Mouse (Mus musculus) spleen, adult 2 months (tissue): ENCODE results near the gene Ppm1n. TPM values are rescaled to one million over a fixed set of nuclear protein-coding genes. Genes with fewer than 3 reads are reported as not detected.

Experiments
- DNase-seq, 2 experiments: peaks; one replicate each; pipeline versions ENCODE4 v3.0.0 to v3.0.0-alpha.2; 2012 to 2021; ENCODE audit warnings: low spot score in 2 of 2, low read depth in 1 of 2
- H3K27ac ChIP-seq: fragments of 200-500 bp; 2 replicates; pipeline ENCODE4 v1.5.1; 2012; ENCODE audit warnings: low read length, inconsistent platforms; ENCODE audit not compliant: insufficient read depth
- H3K27me3 ChIP-seq: fragments of 200-500 bp; 2 replicates; pipeline ENCODE4 v1.6.1; 2012; ENCODE audit warnings: mild to moderate bottlenecking, moderate library complexity, low read length, inconsistent platforms; ENCODE audit not compliant: control insufficient read depth, insufficient read depth
- H3K36me3 ChIP-seq: fragments of 200-500 bp; 2 replicates; pipeline ENCODE4 v1.6.1; 2012; ENCODE audit warnings: mild to moderate bottlenecking, low read length, inconsistent platforms; ENCODE audit not compliant: control insufficient read depth, insufficient read depth
- H3K4me1 ChIP-seq: fragments of 200-500 bp; 2 replicates; pipeline ENCODE4 v1.6.1; 2011; ENCODE audit warnings: inconsistent platforms; ENCODE audit not compliant: control insufficient read depth, insufficient read depth, insufficient read length
- H3K4me3 ChIP-seq: fragments of 200-500 bp; 2 replicates; pipeline ENCODE4 v1.5.1; 2011; ENCODE audit warnings: mild to moderate bottlenecking, inconsistent platforms; ENCODE audit not compliant: insufficient read depth, insufficient read length; ENCODE audit errors: extremely low read depth
- CTCF ChIP-seq: fragments of 200-500 bp; IDR thresholded peaks from 2 replicates; pipeline ENCODE4 v1.5.1; 2011; ENCODE audit warnings: mild to moderate bottlenecking, inconsistent platforms; ENCODE audit not compliant: insufficient read depth, insufficient read length, insufficient replicate concordance; ENCODE audit errors: extremely low read depth
- POLR2A ChIP-seq: fragments of 200-500 bp; IDR thresholded peaks from 2 replicates; pipeline ENCODE4 v1.6.1; 2011; ENCODE audit warnings: low read depth, low read length, inconsistent platforms
- WGBS: fragments of 180-500 bp; shearing (Covaris S2); methylation state at CpG from one replicate; pipeline ENCODE4 v1.1.7; 2018; 5-methylcytosine and 5-hydroxymethylcytosine counted together
- polyA plus RNA-seq: library from polyadenylated mRNA; depleted of rRNA; stranded (reverse); fragments of >200 nt; gene quantifications from 2 replicates; pipeline ENCODE4 v1.2.3, GENCODE M21; 2012

The Ppm1n gene
- polyA plus RNA-seq, 1 experiment, result 3.3 TPM

- H3K4me1 ChIP-seq, result peaks cover 23% of the 10 kb centered on the region; the same call in 1 of the 2 replicates
- WGBS, result 9% methylated on average over 14 of the region's 14 CpGs
- no peaks in the 10 kb centered on the region for H3K36me3 ChIP-seq
- H3K27me3 ChIP-seq, result 0 out of 2 replicates have a peak, but pooled peaks cover 1% of the 10 kb centered on the region
- H3K4me3 ChIP-seq, result no peak overlapping the region
- no peak overlapping the region for H3K27ac ChIP-seq
- TF ChIP-seq POLR2A (no peak), CTCF (no peak)
- DNase-seq, result no peak
Measured at GRCm38 (mm10) chr7:19316451-19317161, 36.7 kb upstream of the Ppm1n start.

DNA sequence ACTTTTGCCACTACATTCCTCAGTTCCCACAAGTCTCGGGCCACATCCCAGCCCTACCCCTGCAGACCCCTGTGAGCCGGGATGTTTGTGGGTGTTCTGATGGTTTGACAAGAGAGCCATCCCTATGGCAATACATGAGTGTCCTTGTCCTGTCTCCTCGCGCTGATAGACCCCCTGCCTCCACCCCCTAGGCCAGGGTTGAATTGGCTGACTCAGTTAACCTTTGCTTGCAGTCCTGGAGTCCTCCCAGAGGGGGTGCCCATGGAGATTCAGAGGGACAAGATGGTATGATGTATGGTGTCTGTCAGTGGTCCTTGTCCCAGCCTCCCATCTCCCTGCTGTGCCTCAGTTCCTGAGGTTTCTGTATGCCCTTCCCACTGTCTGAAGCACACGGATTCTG lies 34.2 kb upstream of the Ppm1n start:
- no peak for TF ChIP-seq CTCF
- no peak for TF ChIP-seq POLR2A
- Histone ChIP-seq H3K4me1 (peaks cover 9% of the 10 kb centered on the region; the same call in 1 of the 2 replicates), H3K4me3 (no peak overlapping the region), H3K27me3 (0 out of 2 replicates have a peak, but pooled peaks cover 1% of the 10 kb centered on the region), H3K27ac (no peak overlapping the region), H3K36me3 (no peaks in the 10 kb centered on the region)
- DNase-seq, result no peak
- 91% methylated on average over 5 of the region's 5 CpGs for WGBS

GRCm38 (mm10) chr7:19311991-19312390 lies 32.1 kb upstream of the Ppm1n start:
- H3K27me3 ChIP-seq, result 0 out of 2 replicates have a peak, but pooled peaks cover 1% of the 10 kb centered on the region
- 66% methylated on average over 4 of the region's 4 CpGs for WGBS
- no peak overlapping the region for H3K27ac ChIP-seq
- TF ChIP-seq POLR2A, result no peak
- TF ChIP-seq CTCF, result no peak
- DNase-seq, result no peak
- no peaks in the 10 kb centered on the region for H3K36me3 ChIP-seq
- H3K4me1 ChIP-seq, result peaks cover 7% of the 10 kb centered on the region; the same call in 1 of the 2 replicates
- H3K4me3 ChIP-seq, result no peak overlapping the region

DNA sequence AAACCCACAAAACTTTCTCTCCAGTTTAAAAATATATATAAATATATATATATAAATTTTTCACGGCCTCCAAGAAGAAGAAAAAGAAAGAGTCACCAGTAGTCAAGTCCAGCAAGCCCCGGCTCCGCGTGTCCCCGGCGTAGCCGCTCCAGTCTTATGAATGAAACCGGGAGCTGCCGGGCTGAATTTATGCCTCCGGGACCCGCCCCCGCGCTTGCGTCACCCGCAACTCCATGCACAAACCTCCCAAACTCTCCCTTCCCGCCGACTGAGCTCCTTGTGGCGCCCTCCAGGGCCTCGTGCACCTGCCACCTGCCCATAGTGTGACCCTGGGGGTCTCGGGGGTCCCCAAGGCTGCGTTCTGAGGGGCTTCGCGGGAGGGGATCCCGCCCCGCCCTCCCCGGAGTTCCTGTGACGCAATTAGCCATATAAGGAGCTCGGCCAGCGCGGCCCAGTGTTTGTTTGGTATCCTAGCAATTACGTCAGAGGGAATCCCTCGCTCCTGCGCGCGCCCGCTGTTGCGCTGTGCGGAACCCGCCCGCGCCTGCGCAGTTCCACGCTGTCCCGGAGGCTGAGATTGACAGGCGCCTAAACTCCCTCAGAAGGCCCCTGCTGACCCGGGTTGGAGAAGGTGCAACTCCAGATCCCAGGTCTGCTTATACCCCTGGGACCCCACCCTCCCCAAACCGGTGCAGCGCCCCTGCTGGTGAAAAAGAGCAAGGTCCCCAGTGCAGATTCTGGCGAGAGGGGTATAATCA lies 30.2 kb upstream of the Ppm1n start, which contains the start of gene Fosb:
TSS of gene Fosb (minus strand) at position 168 of the 758 bp plus-strand sequence.
- 1% methylated on average over 48 of the region's 49 CpGs for WGBS

GRCm38 (mm10) chr7:19309278-19309883 lies 29.5 kb upstream of the Ppm1n start:
- no peak for DNase-seq
- no peak for TF ChIP-seq CTCF
- peak overlapping the region; percentile 57 for H3K4me3 ChIP-seq
- H3K27ac ChIP-seq, result no peak overlapping the region
- peaks cover 13% of the 10 kb centered on the region; the same call in 1 of the 2 replicates for H3K4me1 ChIP-seq
- H3K36me3 ChIP-seq, result no peaks in the 10 kb centered on the region
- WGBS, result under 1% methylated on average over 48 of the region's 48 CpGs
- peaks cover 6% of the 10 kb centered on the region for H3K27me3 ChIP-seq

More for the DNA sequence above, 30.2 kb upstream of the Ppm1n start, which contains the start of gene Fosb:
- Histone ChIP-seq H3K4me1 (peaks cover 7% of the 10 kb centered on the region; the same call in 1 of the 2 replicates), H3K4me3 (peak within 1 kb of the TSS; percentile 98), H3K27me3 (0 out of 2 replicates have a peak, but pooled peaks cover 1% of the 10 kb centered on the region), H3K27ac (peak within 1 kb of the TSS; percentile 83), H3K36me3 (no peaks in the 10 kb centered on the region)
- no peak for TF ChIP-seq POLR2A
- no peak for TF ChIP-seq CTCF
- peak; percentile 93 to 95 for DNase-seq

- Histone ChIP-seq H3K27me3 (peaks cover 10% of the 10 kb centered on the region), H3K4me1 (peaks cover 14% of the 10 kb centered on the region; the same call in 1 of the 2 replicates), H3K27ac (peak overlapping the region; percentile 86), H3K4me3 (peak overlapping the region; percentile 67), H3K36me3 (no peaks in the 10 kb centered on the region)
- peak; percentile 46 for TF ChIP-seq POLR2A
- TF ChIP-seq CTCF, result no peak; the same call in 1 of the 2 replicates
- WGBS, result under 1% methylated on average over 58 of the region's 58 CpGs
- DNase-seq, result peak; percentile 84 to 95
Measured at GRCm38 (mm10) chr7:19308454-19309277, 28.8 kb upstream of the Ppm1n start.
